Comparison of ENCODE assay signal across 8 mouse cellular contexts in the genomic region with DNA sequence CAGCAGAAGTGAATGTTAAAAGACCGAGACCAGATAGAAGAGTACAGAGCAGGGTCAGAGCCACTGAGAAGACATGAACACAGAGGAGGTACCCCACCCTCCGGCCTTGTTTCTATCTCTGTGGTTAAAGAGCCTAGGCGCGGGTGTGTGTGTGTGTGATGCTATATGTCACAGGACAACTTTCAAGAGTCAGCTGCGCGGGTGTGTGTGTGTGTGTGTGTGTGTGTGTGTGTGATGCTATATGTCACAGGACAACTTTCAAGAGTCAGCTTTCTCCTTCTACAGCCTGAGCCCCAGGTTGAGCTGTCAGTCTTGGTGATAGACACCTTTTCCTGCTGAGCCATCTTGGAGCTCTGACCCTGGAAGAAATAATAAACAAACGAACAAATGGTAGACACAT. TPM values are rescaled to one million over a fixed set of nuclear protein-coding genes. Genes with fewer than 3 reads are reported as not detected.
A peak's percentile ranks its signal among the peaks of the same experiment; 100 is the strongest.
DNase-seq lines count a peak whose midpoint lies in the region; ATAC-seq and TF ChIP-seq lines count a peak whose summit lies in the region.
"Had no signal": no experiment of that assay in that cellular context is flagged by ENCODE, and none has a peak within 500 bp of the region (broad histone marks: within the 10 kb centered on the region; RNA-seq: fewer than 3 reads in every experiment).

No protein-coding gene starts in this region.

- no peak for TF ChIP-seq POLR2A in MEL (IDR thresholded peaks at IDR 0.05; ENCODE audit: control insufficient read depth in 1 of 2, insufficient read depth in 1 of 2, low read depth in 1 of 2, low read length in 2 of 2, poor library complexity in 1 of 2)

- 55% methylated on average over 7 of the region's 7 CpGs for WGBS in kidney, embryonic 15.5 days
- WGBS in stomach, embryonic 16.5 days, result 41% methylated on average over 7 of the region's 7 CpGs

- H3K27me3 ChIP-seq in kidney, embryonic 15.5 days, result no peaks in the 10 kb centered on the region
- no peaks in the 10 kb centered on the region for H3K27me3 ChIP-seq in MEL (ENCODE audit: control insufficient read depth in 1 of 2, insufficient read depth in 2 of 2, low read length in 2 of 2)
- H3K27me3 ChIP-seq in stomach, embryonic 16.5 days (ENCODE audit: control insufficient read depth, insufficient read depth, low read length), result no peaks in the 10 kb centered on the region

- no peaks in the 10 kb centered on the region for H3K36me3 ChIP-seq in kidney, embryonic 15.5 days
- peaks cover 0 to 8% of the 10 kb centered on the region in 2 experiments; a peak in 2 of 4 replicates for H3K36me3 ChIP-seq in MEL (ENCODE audit: control insufficient read depth in 1 of 2, insufficient read depth in 2 of 2, low read length in 2 of 2)
- no peaks in the 10 kb centered on the region for H3K36me3 ChIP-seq in stomach, embryonic 16.5 days (ENCODE audit: control insufficient read depth, insufficient read depth, low read length)

- no peak for TF ChIP-seq RAD21 in MEL (IDR thresholded peaks at IDR 0.05; ENCODE audit: low read depth, low read length)

- H3K4me1 ChIP-seq in kidney, embryonic 15.5 days, result peaks cover 61% of the 10 kb centered on the region
- peaks cover 0 to 29% of the 10 kb centered on the region in 2 experiments; a peak in 3 of 4 replicates for H3K4me1 ChIP-seq in MEL (ENCODE audit: control insufficient read depth in 1 of 2, insufficient read depth in 2 of 2, low read length in 2 of 2)
- H3K4me1 ChIP-seq in stomach, embryonic 16.5 days (ENCODE audit: control insufficient read depth, insufficient read depth, low read length), result peaks cover 50% of the 10 kb centered on the region

- no peak overlapping the region for H3K4me3 ChIP-seq in kidney, embryonic 15.5 days (replicated peaks)
- H3K4me3 ChIP-seq in MEL (ENCODE audit: control insufficient read depth in 1 of 2, insufficient read depth in 1 of 2, low read depth in 2 of 2, low read length in 2 of 2), result no peak overlapping the region
- no peak overlapping the region for H3K4me3 ChIP-seq in stomach, embryonic 16.5 days (replicated peaks; ENCODE audit: low read length)

- peak in 1 of 2 experiments; percentile 26; a peak in 1 of 4 replicates for TF ChIP-seq EP300 in MEL (IDR thresholded peaks at IDR 0.05; ENCODE audit: low read depth in 1 of 2, low read length in 2 of 2)

- peaks cover 2% of the 10 kb centered on the region; the same call in 1 of the 2 replicates for H3K79me2 ChIP-seq in MEL (ENCODE audit: control insufficient read depth, insufficient read depth, low read length, poor library complexity)

- no peak overlapping the region for H3K4me2 ChIP-seq in kidney, embryonic 15.5 days
- H3K4me2 ChIP-seq in stomach, embryonic 16.5 days (ENCODE audit: low read depth, low read length), result no peak overlapping the region

- no peak for ATAC-seq in kidney, embryonic 15.5 days (replicated peaks; ENCODE audit: low FRiP score)
- ATAC-seq in inflammation-experienced regulatory T-cells, adult 6 months, result peak; percentile 26
- no peak for ATAC-seq in stomach, embryonic 16.5 days (ENCODE audit: insufficient read depth, low FRiP score)
- no peak for ATAC-seq in frontal cortex, adult (ENCODE audit: low TSS enrichment)

- peak overlapping the region; percentile 98 for H3K27ac ChIP-seq in kidney, embryonic 15.5 days
- no peak overlapping the region; the same call in 1 of the 2 replicates for H3K27ac ChIP-seq in MEL (ENCODE audit: control insufficient read depth, low read depth, low read length)
- H3K27ac ChIP-seq in stomach, embryonic 16.5 days (ENCODE audit: low read length), result peak overlapping the region; percentile 97

- no peak for DNase-seq in kidney, adult 8-10 months
- DNase-seq in MEL (ENCODE audit: low read depth, low spot score), result peak; percentile 46
- no peak for DNase-seq in lung, postnatal 14 days
- DNase-seq: cerebellum, adult 11 months had no signal

- H3K9ac ChIP-seq in kidney, embryonic 15.5 days, result no peak overlapping the region
- peak overlapping the region; percentile 87 for H3K9ac ChIP-seq in MEL (ENCODE audit: control insufficient read depth, low read depth, low read length, poor library complexity, severe bottlenecking)
- H3K9ac ChIP-seq in stomach, embryonic 16.5 days (ENCODE audit: low read length), result 0 out of 2 replicates have a peak overlapping the region, but pooled peaks have one; percentile 4

- TF ChIP-seq CTCF in MEL (IDR thresholded peaks at IDR 0.05 in 2 of 3, conservative IDR thresholded peaks at IDR 0.05 in 1 of 3; ENCODE audit: control insufficient read depth in 1 of 3, insufficient read depth in 1 of 3, low read depth in 2 of 3, low read length in 3 of 3, poor library complexity in 1 of 3, severe bottlenecking in 1 of 3), result no peak

- no peaks in the 10 kb centered on the region for H3K9me3 ChIP-seq in kidney, embryonic 15.5 days (replicated peaks)
- no peaks in the 10 kb centered on the region for H3K9me3 ChIP-seq in MEL (replicated peaks; ENCODE audit: insufficient read depth, low read length)
- no peaks in the 10 kb centered on the region for H3K9me3 ChIP-seq in stomach, embryonic 16.5 days (replicated peaks; ENCODE audit: control insufficient read depth, low read length)

TF ChIP-seq in MEL, 35 proteins besides CTCF, POLR2A, EP300 and RAD21:
- no peak for TF ChIP-seq NELFE (IDR thresholded peaks at IDR 0.05; ENCODE audit: low read depth, low read length)
- 0 out of 2 replicates have a peak, but pooled peaks have one; percentile 17 for TF ChIP-seq USF1 (IDR thresholded peaks at IDR 0.05; ENCODE audit: low read depth, low read length)
- TF ChIP-seq TCF12 (IDR thresholded peaks at IDR 0.05; ENCODE audit: low read depth, low read length), result 0 out of 2 replicates have a peak, but pooled peaks have one; percentile 19
- TF ChIP-seq MAZ (IDR thresholded peaks at IDR 0.05; ENCODE audit: low read depth, low read length), result no peak
- TF ChIP-seq SMC3 (IDR thresholded peaks at IDR 0.05; ENCODE audit: low read depth, low read length), result peak; percentile 13; the same call in 1 of the 2 replicates
- TF ChIP-seq ETS1 (IDR thresholded peaks at IDR 0.05; ENCODE audit: low read depth, low read length), result peak; percentile 51; the same call in 1 of the 2 replicates
- 0 out of 2 replicates have a peak, but pooled peaks have one; percentile 15 for TF ChIP-seq RCOR1 (IDR thresholded peaks at IDR 0.05; ENCODE audit: low read depth, low read length)
- no peak for TF ChIP-seq NRF1 (IDR thresholded peaks at IDR 0.05; ENCODE audit: insufficient read depth, low read depth, low read length, poor library complexity, severe bottlenecking)
- TF ChIP-seq ZKSCAN1 (IDR thresholded peaks at IDR 0.05; ENCODE audit: low read depth, low read length), result no peak
- no peak for TF ChIP-seq HCFC1 (IDR thresholded peaks at IDR 0.05; ENCODE audit: low read depth, low read length)
- no peak for TF ChIP-seq E2F4 (IDR thresholded peaks at IDR 0.05; ENCODE audit: borderline replicate concordance, low read depth, low read length)
- no peak for TF ChIP-seq ZNF384 (IDR thresholded peaks at IDR 0.05; ENCODE audit: low read depth, low read length)
TF ChIP-seq in MEL: peak in this region for 5.

RNA-seq across cellular contexts. Expression of a gene that starts 37.1 kb away (rescaled TPM):
- 2.7 and 3.7 TPM in 2 replicates for polyA plus RNA-seq in kidney, embryonic 15.5 days (2015; fragmentation: Nextera tagmentation; extraction: Ambion mirVana)
- total RNA-seq in MEL (2012; rRNA removed), result 1.5 and 1.8 TPM in 2 replicates
- polyA plus RNA-seq in MEL (2012; ENCODE audit: insufficient read depth in 1 of 2, insufficient read length in 2 of 2, low read depth in 1 of 2, low replicate concordance in 2 of 2, missing spikeins in 1 of 2), result 1 to 10 TPM in 1 of 2 experiments, not detected in 1; 2.5 TPM
- 1 to 10 TPM; 3.5 to 9.2 (median 5.8) TPM for polyA plus RNA-seq in inflammation-experienced regulatory T-cells, adult 6 months (2017; shearing (Covaris generic))
- 7.9 and 10.5 TPM in 2 replicates for polyA plus RNA-seq in stomach, embryonic 16.5 days (2015; fragmentation: Nextera tagmentation; extraction: Ambion mirVana)
